Mouse (Mus musculus) ES-E14 (cell line): ENCODE data around the gene Gm14180. TPM values are rescaled to one million over a fixed set of nuclear protein-coding genes. Genes with fewer than 3 reads are reported as not detected.
"Not testable (repeated sequence)": the region's sequence is repeated elsewhere in the genome, so short reads cannot be mapped to it uniquely, and the experiment has no call there.

Experiments used
- DNase-seq: peaks from one replicate; pipeline ENCODE4 v3.0.0-alpha.2; 2013; ENCODE audit warnings: low read depth, low spot score
- H3K27ac ChIP-seq: 2 replicates; pipeline ENCODE4 v1.5.1; 2012; ENCODE audit warnings: low read depth, mild to moderate bottlenecking, low read length, moderate library complexity, mixed read lengths; ENCODE audit not compliant: poor library complexity, insufficient read depth, severe bottlenecking
- H3K36me3 ChIP-seq: 2 replicates; pipeline ENCODE4 v1.6.1; 2012; ENCODE audit warnings: mild to moderate bottlenecking, low read length, moderate library complexity, mixed read lengths; ENCODE audit not compliant: control insufficient read depth, poor library complexity, insufficient read depth, severe bottlenecking
- H3K4me1 ChIP-seq, 2 experiments: fragments of 150-350 bp in 1 of 2; sonication (generic) in 1 of 2; 2 replicates each; pipeline ENCODE4 v1.6.1; 2012; ENCODE audit warnings: low read length in 2 of 2, mild to moderate bottlenecking in 1 of 2, mixed read lengths in 1 of 2; ENCODE audit not compliant: control insufficient read depth in 2 of 2, insufficient read depth in 2 of 2, poor library complexity in 1 of 2
- H3K4me3 ChIP-seq, 2 experiments: fragments of 150-350 bp in 1 of 2; sonication (generic) in 1 of 2; 2 replicates each; pipeline ENCODE4 v1.5.1; 2012; ENCODE audit warnings: low read length in 2 of 2, low read depth in 1 of 2, mild to moderate bottlenecking in 1 of 2, mixed read lengths in 1 of 2; ENCODE audit not compliant: insufficient read depth in 1 of 2, poor library complexity in 1 of 2, severe bottlenecking in 1 of 2
- H3K9ac ChIP-seq: 2 replicates; pipeline ENCODE4 v1.6.1; 2012; ENCODE audit warnings: low read depth, mild to moderate bottlenecking, low read length, mixed read lengths; ENCODE audit not compliant: poor library complexity, insufficient read depth, severe bottlenecking
- H3K9me3 ChIP-seq: fragments of 150-350 bp; sonication (generic); 2 replicates; pipeline ENCODE4 v1.6.1; 2012; ENCODE audit warnings: low read depth, mild to moderate bottlenecking, low read length; ENCODE audit not compliant: control insufficient read depth, insufficient read depth
- CHD2 ChIP-seq: IDR thresholded peaks from 2 replicates; pipeline ENCODE4 v1.6.1; 2014; ENCODE audit warnings: mild to moderate bottlenecking, low read depth, low read length, inconsistent platforms
- HCFC1 ChIP-seq: IDR thresholded peaks from 2 replicates; pipeline ENCODE4 v1.6.1; 2012; ENCODE audit warnings: low read length, inconsistent platforms, borderline replicate concordance; ENCODE audit not compliant: insufficient read depth
- MAFK ChIP-seq: IDR thresholded peaks from 2 replicates; pipeline ENCODE4 v1.6.1; 2014; ENCODE audit warnings: mild to moderate bottlenecking, low read depth, low read length, inconsistent platforms; ENCODE audit not compliant: insufficient read depth
- ZC3H11A ChIP-seq: IDR thresholded peaks from 2 replicates; pipeline ENCODE4 v1.6.1; 2012; ENCODE audit warnings: low read depth, mild to moderate bottlenecking, inconsistent platforms, low read length, borderline replicate concordance
- ZNF384 ChIP-seq: IDR thresholded peaks from 2 replicates; pipeline ENCODE4 v1.6.1; 2012; ENCODE audit warnings: low read depth, low read length, inconsistent platforms
- in situ Hi-C, 2 experiments: fragments of 600-800 bp; cut with MboI; formaldehyde crosslinking; loops; one replicate each; pipeline ENCODE4 v1.15.1; 2025; ENCODE audit warnings: low sequenced_read_pairs in 2 of 2, inconsistent platforms in 1 of 2; ENCODE audit not compliant: unreplicated experiment in 2 of 2
- total RNA-seq: library from RNA; depleted of rRNA; stranded (reverse); fragments of 300-350 nt; gene quantifications from 2 replicates; pipeline ENCODE4 v1.2.3, GENCODE M21; 2012; rRNA removed

Gm14180 gene
- total RNA-seq, result not detected in 2 replicates

GRCm38 (mm10) chr11:99734190-99734589, at the start of gene Gm14180:
Gene Gm14180, minus strand, starts transcription at chr11:99734290.
- H3K36me3 ChIP-seq, result no peaks in the 10 kb centered on the region
- no peak within 1 kb of the TSS for H3K4me3 ChIP-seq
- H3K27ac ChIP-seq, result no peak within 1 kb of the TSS
- in situ Hi-C loops, result no loop called here
- H3K9me3 ChIP-seq, result no peaks in the 10 kb centered on the region
- H3K4me1 ChIP-seq, result no peaks in the 10 kb centered on the region
- no peak for TF ChIP-seq HCFC1
- TF ChIP-seq MAFK, result no peak
- no peak for TF ChIP-seq CHD2
- no peak for TF ChIP-seq ZNF384
- no peak for TF ChIP-seq ZC3H11A
- no peak within 1 kb of the TSS for H3K9ac ChIP-seq
- DNase-seq, result no peak

- Histone ChIP-seq H3K36me3 (no peaks in the 10 kb centered on the region), H3K4me1 (no peaks in the 10 kb centered on the region), H3K27ac (no peak within 1 kb of the TSS), H3K9me3 (no peaks in the 10 kb centered on the region), H3K4me3 (no peak within 1 kb of the TSS), H3K9ac (no peak within 1 kb of the TSS)
- TF ChIP-seq ZC3H11A, result no peak
- TF ChIP-seq MAFK, result no peak
- no peak for TF ChIP-seq CHD2
- no peak for TF ChIP-seq ZNF384
- TF ChIP-seq HCFC1, result no peak
- no peak for DNase-seq
- in situ Hi-C loops, result no loop called here
Observed at GRCm38 (mm10) chr11:99780604-99781003, 46.5 kb upstream of the Gm14180 start, which contains the start of gene Krtap4-8. Gene Krtap4-8, minus strand, starts transcription at chr11:99780704.

GRCm38 (mm10) chr11:99778401-99778800, 44.3 kb upstream of the Gm14180 start:
- Histone ChIP-seq H3K4me3 (no peak overlapping the region), H3K27ac (no peak overlapping the region), H3K36me3 (no peaks in the 10 kb centered on the region), H3K9me3 (no peaks in the 10 kb centered on the region), H3K4me1 (no peaks in the 10 kb centered on the region), H3K9ac (no peak overlapping the region)
- no peak for DNase-seq
- TF ChIP-seq CHD2, result no peak
- no peak for TF ChIP-seq ZNF384
- TF ChIP-seq MAFK, result no peak
- no peak for TF ChIP-seq HCFC1
- no peak for TF ChIP-seq ZC3H11A
- in situ Hi-C loops, result no loop called here

- H3K27ac ChIP-seq, DNase-seq, in situ Hi-C loops, H3K9ac ChIP-seq, H3K4me1 ChIP-seq, H3K9me3 ChIP-seq, H3K36me3 ChIP-seq, H3K4me3 ChIP-seq: not testable (repeated sequence)
Observed at GRCm38 (mm10) chr11:99772813-99773212, 38.7 kb upstream of the Gm14180 start, which contains the start of gene Gm11595. Gene Gm11595, minus strand, starts transcription at chr11:99772913.

DNA sequence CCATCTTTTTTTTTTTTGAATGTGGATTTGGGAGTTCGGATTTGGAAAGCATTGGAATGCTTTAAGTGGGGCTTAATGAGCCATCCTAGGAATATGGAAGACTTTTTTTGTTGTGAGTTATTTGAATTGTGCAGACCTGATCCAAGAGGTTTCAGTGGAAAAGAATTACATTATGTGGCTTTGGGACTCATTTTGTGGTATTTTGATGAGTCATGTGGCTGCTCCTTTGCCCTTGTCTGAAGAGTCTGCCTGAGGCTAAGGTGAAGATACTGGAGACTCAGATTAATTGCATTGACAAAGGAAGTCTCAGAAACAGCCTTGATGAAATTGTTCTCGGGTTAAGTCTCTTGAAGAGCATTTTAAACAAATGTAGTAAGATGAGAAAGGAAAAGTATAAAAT, 34.3 kb upstream of the Gm14180 start:
- DNase-seq, result no peak
- Histone ChIP-seq H3K9ac (no peak overlapping the region), H3K4me3 (no peak overlapping the region), H3K27ac (no peak overlapping the region), H3K36me3 (no peaks in the 10 kb centered on the region), H3K9me3 (no peaks in the 10 kb centered on the region), H3K4me1 (no peaks in the 10 kb centered on the region)
- TF ChIP-seq ZC3H11A (no peak), ZNF384 (no peak), MAFK (no peak), CHD2 (no peak), HCFC1 (no peak)
- in situ Hi-C loops, result no loop called here
